Mouse (Mus musculus): Measurements from ENCODE around the gene 1110051M20Rik. TPM values are rescaled to one million over a fixed set of nuclear protein-coding genes. Genes with fewer than 3 reads are reported as not detected.

The 1110051M20Rik gene
- polyA plus RNA-seq, 1 experiment from 2014 or later, result 6.0 TPM

- Histone ChIP-seq H3K27me3 (ENCODE audit: control insufficient read depth, insufficient read depth, low read depth, low read length) (no peaks in the 10 kb centered on the region), H3K4me1 (ENCODE audit: control insufficient read depth, low read depth, low read length) (no peaks in the 10 kb centered on the region), H3K27ac (ENCODE audit: low read length) (no peak overlapping the region), H3K4me2 (ENCODE audit: low read depth, low read length) (no peak overlapping the region), H3K36me3 (ENCODE audit: control insufficient read depth, insufficient read depth) (no peaks in the 10 kb centered on the region), H3K4me3 (ENCODE audit: low read depth, low read length) (no peak overlapping the region), H3K9ac (ENCODE audit: low read depth, low read length) (no peak overlapping the region), H3K9me3 (replicated peaks; ENCODE audit: control insufficient read depth, low read length) (no peaks in the 10 kb centered on the region)
- ATAC-seq (ENCODE audit: low read depth), result no peak
- 58% methylated on average over 2 of the region's 2 CpGs for WGBS (ENCODE audit: insufficient replicate concordance)
Observed at GRCm38 (mm10) chr2:91300784-91301183, 143.7 kb downstream of the 1110051M20Rik start.

- Histone ChIP-seq H3K27ac (ENCODE audit: low read length) (no peak overlapping the region), H3K27me3 (ENCODE audit: control insufficient read depth, insufficient read depth, low read depth, low read length) (no peaks in the 10 kb centered on the region), H3K4me2 (ENCODE audit: low read depth, low read length) (no peak overlapping the region), H3K36me3 (ENCODE audit: control insufficient read depth, insufficient read depth) (no peaks in the 10 kb centered on the region), H3K9ac (ENCODE audit: low read depth, low read length) (no peak overlapping the region), H3K4me1 (ENCODE audit: control insufficient read depth, low read depth, low read length) (no peaks in the 10 kb centered on the region), H3K4me3 (ENCODE audit: low read depth, low read length) (no peak overlapping the region), H3K9me3 (replicated peaks; ENCODE audit: control insufficient read depth, low read length) (no peaks in the 10 kb centered on the region)
- no peak for ATAC-seq (ENCODE audit: low read depth)
- 56% methylated on average over 3 of the region's 3 CpGs for WGBS (ENCODE audit: insufficient replicate concordance)
Observed at GRCm38 (mm10) chr2:91299156-91299555, 145.3 kb downstream of the 1110051M20Rik start.

- Histone ChIP-seq H3K36me3 (ENCODE audit: control insufficient read depth, insufficient read depth) (no peaks in the 10 kb centered on the region), H3K27ac (ENCODE audit: low read length) (no peak overlapping the region), H3K4me3 (ENCODE audit: low read depth, low read length) (no peak overlapping the region), H3K9me3 (replicated peaks; ENCODE audit: control insufficient read depth, low read length) (no peaks in the 10 kb centered on the region), H3K4me1 (ENCODE audit: control insufficient read depth, low read depth, low read length) (no peaks in the 10 kb centered on the region), H3K27me3 (ENCODE audit: control insufficient read depth, insufficient read depth, low read depth, low read length) (no peaks in the 10 kb centered on the region), H3K4me2 (ENCODE audit: low read depth, low read length) (no peak overlapping the region), H3K9ac (ENCODE audit: low read depth, low read length) (no peak overlapping the region)
- ATAC-seq (ENCODE audit: low read depth), result no peak
- 66% methylated on average over 5 of the region's 5 CpGs for WGBS (ENCODE audit: insufficient replicate concordance)
Observed at GRCm38 (mm10) chr2:91295895-91296294, 148.6 kb downstream of the 1110051M20Rik start.

GRCm38 (mm10) chr2:91294226-91294625 lies 150.3 kb downstream of the 1110051M20Rik start:
- Histone ChIP-seq H3K36me3 (ENCODE audit: control insufficient read depth, insufficient read depth) (no peaks in the 10 kb centered on the region), H3K4me2 (ENCODE audit: low read depth, low read length) (no peak overlapping the region), H3K4me1 (ENCODE audit: control insufficient read depth, low read depth, low read length) (no peaks in the 10 kb centered on the region), H3K27me3 (ENCODE audit: control insufficient read depth, insufficient read depth, low read depth, low read length) (no peaks in the 10 kb centered on the region), H3K9ac (ENCODE audit: low read depth, low read length) (no peak overlapping the region), H3K27ac (ENCODE audit: low read length) (no peak overlapping the region), H3K9me3 (replicated peaks; ENCODE audit: control insufficient read depth, low read length) (no peaks in the 10 kb centered on the region), H3K4me3 (ENCODE audit: low read depth, low read length) (no peak overlapping the region)
- 63% methylated on average over 3 of the region's 3 CpGs for WGBS (ENCODE audit: insufficient replicate concordance)
- no peak for ATAC-seq (ENCODE audit: low read depth)

GRCm38 (mm10) chr2:91291197-91292007 lies 153.1 kb downstream of the 1110051M20Rik start:
- Histone ChIP-seq H3K36me3 (ENCODE audit: control insufficient read depth, insufficient read depth) (no peaks in the 10 kb centered on the region), H3K4me1 (ENCODE audit: control insufficient read depth, low read depth, low read length) (no peaks in the 10 kb centered on the region; the same call in 1 of the 2 replicates), H3K4me3 (ENCODE audit: low read depth, low read length) (no peak overlapping the region), H3K4me2 (ENCODE audit: low read depth, low read length) (no peak overlapping the region), H3K9ac (ENCODE audit: low read depth, low read length) (no peak overlapping the region), H3K27ac (ENCODE audit: low read length) (no peak overlapping the region), H3K9me3 (replicated peaks; ENCODE audit: control insufficient read depth, low read length) (no peaks in the 10 kb centered on the region), H3K27me3 (ENCODE audit: control insufficient read depth, insufficient read depth, low read depth, low read length) (no peaks in the 10 kb centered on the region)
- no peak for ATAC-seq (ENCODE audit: low read depth)
- 66% methylated on average over 12 of the region's 12 CpGs for WGBS (ENCODE audit: insufficient replicate concordance)

- no peaks in the 10 kb centered on the region for H3K36me3 ChIP-seq (ENCODE audit: control insufficient read depth, insufficient read depth)
- WGBS (ENCODE audit: insufficient replicate concordance), result 24% methylated on average over 6 of the region's 6 CpGs
- H3K27me3 ChIP-seq (ENCODE audit: control insufficient read depth, insufficient read depth, low read depth, low read length), result no peaks in the 10 kb centered on the region
- no peak overlapping the region for H3K4me2 ChIP-seq (ENCODE audit: low read depth, low read length)
- H3K9me3 ChIP-seq (replicated peaks; ENCODE audit: control insufficient read depth, low read length), result no peaks in the 10 kb centered on the region
- peak; percentile 50; the same call in 1 of the 2 replicates for ATAC-seq (ENCODE audit: low read depth)
- H3K4me1 ChIP-seq (ENCODE audit: control insufficient read depth, low read depth, low read length), result no peaks in the 10 kb centered on the region; the same call in 1 of the 2 replicates
- no peak overlapping the region for H3K4me3 ChIP-seq (ENCODE audit: low read depth, low read length)
- H3K9ac ChIP-seq (ENCODE audit: low read depth, low read length), result no peak overlapping the region
- H3K27ac ChIP-seq (ENCODE audit: low read length), result no peak overlapping the region
Observed at GRCm38 (mm10) chr2:91287563-91287962, 156.9 kb downstream of the 1110051M20Rik start.

- H3K27ac ChIP-seq (ENCODE audit: low read length), result no peak overlapping the region
- 17% methylated on average over 7 of the region's 7 CpGs for WGBS (ENCODE audit: insufficient replicate concordance)
- ATAC-seq (ENCODE audit: low read depth), result no peak
Observed at GRCm38 (mm10) chr2:91285885-91286505, 158.5 kb downstream of the 1110051M20Rik start.

GRCm38 (mm10) chr2:91284375-91285199 lies 159.9 kb downstream of the 1110051M20Rik start:
- Histone ChIP-seq H3K27ac (ENCODE audit: low read length) (no peak overlapping the region), H3K4me1 (ENCODE audit: control insufficient read depth, low read depth, low read length) (no peaks in the 10 kb centered on the region; the same call in 1 of the 2 replicates), H3K4me3 (ENCODE audit: low read depth, low read length) (no peak overlapping the region), H3K36me3 (ENCODE audit: control insufficient read depth, insufficient read depth) (no peaks in the 10 kb centered on the region), H3K4me2 (ENCODE audit: low read depth, low read length) (no peak overlapping the region), H3K27me3 (ENCODE audit: control insufficient read depth, insufficient read depth, low read depth, low read length) (no peaks in the 10 kb centered on the region), H3K9me3 (replicated peaks; ENCODE audit: control insufficient read depth, low read length) (no peaks in the 10 kb centered on the region), H3K9ac (ENCODE audit: low read depth, low read length) (no peak overlapping the region)
- WGBS (ENCODE audit: insufficient replicate concordance), result 64% methylated on average over 13 of the region's 13 CpGs
- ATAC-seq (ENCODE audit: low read depth), result no peak

More at GRCm38 (mm10) chr2:91285885-91286505, 158.5 kb downstream of the 1110051M20Rik start:
- H3K4me1 ChIP-seq (ENCODE audit: control insufficient read depth, low read depth, low read length), result no peaks in the 10 kb centered on the region; the same call in 1 of the 2 replicates
- no peak overlapping the region for H3K4me3 ChIP-seq (ENCODE audit: low read depth, low read length)
- H3K9me3 ChIP-seq (replicated peaks; ENCODE audit: control insufficient read depth, low read length), result no peaks in the 10 kb centered on the region
- no peaks in the 10 kb centered on the region for H3K36me3 ChIP-seq (ENCODE audit: control insufficient read depth, insufficient read depth)
- no peaks in the 10 kb centered on the region for H3K27me3 ChIP-seq (ENCODE audit: control insufficient read depth, insufficient read depth, low read depth, low read length)
- no peak overlapping the region for H3K4me2 ChIP-seq (ENCODE audit: low read depth, low read length)
- H3K9ac ChIP-seq (ENCODE audit: low read depth, low read length), result no peak overlapping the region
